Mouse (Mus musculus) forebrain, embryonic 16.5 days (tissue): ENCODE data around the gene Sqstm1. TPM values are rescaled to one million over a fixed set of nuclear protein-coding genes. Genes with fewer than 3 reads are reported as not detected.

ENCODE experiments used
- ATAC-seq: fragments of 200-750 bp; cut with Nextera tagmentation; 2 replicates; pipeline ENCODE4 v1.8.0; 2017; ENCODE audit warnings: mild to moderate bottlenecking, moderate library complexity
- H3K27ac ChIP-seq: fragments of 300-500 bp; sonication (generic); 2 replicates; pipeline ENCODE4 v1.5.1; 2014; ENCODE audit warnings: low read length, control low read depth
- H3K27me3 ChIP-seq: fragments of 300-500 bp; sonication (generic); replicated peaks from 2 replicates; pipeline ENCODE4 v1.6.1; 2014; ENCODE audit warnings: low read length; ENCODE audit not compliant: control insufficient read depth, insufficient read depth
- H3K36me3 ChIP-seq: fragments of 300-500 bp; sonication (generic); 2 replicates; pipeline ENCODE4 v1.6.1; 2014; ENCODE audit not compliant: control insufficient read depth, insufficient read depth
- H3K4me1 ChIP-seq: fragments of 300-500 bp; sonication (generic); replicated peaks from 2 replicates; pipeline ENCODE4 v1.6.1; 2014; ENCODE audit warnings: low read length; ENCODE audit not compliant: control insufficient read depth, insufficient read depth
- H3K4me2 ChIP-seq: fragments of 300-500 bp; sonication (generic); 2 replicates; pipeline ENCODE4 v1.6.1; 2014; ENCODE audit warnings: mild to moderate bottlenecking, low read length, control low read depth
- H3K4me3 ChIP-seq: fragments of 300-500 bp; sonication (generic); replicated peaks from 2 replicates; pipeline ENCODE4 v1.5.1; 2014; ENCODE audit warnings: mild to moderate bottlenecking, low read length, control low read depth
- H3K9ac ChIP-seq: fragments of 300-500 bp; sonication (generic); replicated peaks from 2 replicates; pipeline ENCODE4 v1.6.1; 2014; ENCODE audit warnings: low read depth, low read length, control low read depth
- H3K9me3 ChIP-seq: fragments of 300-500 bp; sonication (generic); 2 replicates; pipeline ENCODE4 v1.6.1; 2016; ENCODE audit warnings: low read length; ENCODE audit not compliant: control insufficient read depth
- WGBS: fragments of 180-500 bp; shearing (Covaris S2); extraction: QIAGEN DNeasy Blood & Tissue Kit; methylation state at CpG from one replicate; pipeline ENCODE4 v1.1.7; 2014; 5-methylcytosine and 5-hydroxymethylcytosine counted together
- polyA plus RNA-seq: library from polyadenylated mRNA; unstranded; fragments of >200 nt; fragmentation: Nextera tagmentation; extraction: Ambion mirVana; gene quantifications from 2 replicates; pipeline ENCODE4 v1.2.1, GENCODE M21; 2015

Gene Sqstm1
- polyA plus RNA-seq, 1 experiment from 2014 or later: 322 TPM

DNA sequence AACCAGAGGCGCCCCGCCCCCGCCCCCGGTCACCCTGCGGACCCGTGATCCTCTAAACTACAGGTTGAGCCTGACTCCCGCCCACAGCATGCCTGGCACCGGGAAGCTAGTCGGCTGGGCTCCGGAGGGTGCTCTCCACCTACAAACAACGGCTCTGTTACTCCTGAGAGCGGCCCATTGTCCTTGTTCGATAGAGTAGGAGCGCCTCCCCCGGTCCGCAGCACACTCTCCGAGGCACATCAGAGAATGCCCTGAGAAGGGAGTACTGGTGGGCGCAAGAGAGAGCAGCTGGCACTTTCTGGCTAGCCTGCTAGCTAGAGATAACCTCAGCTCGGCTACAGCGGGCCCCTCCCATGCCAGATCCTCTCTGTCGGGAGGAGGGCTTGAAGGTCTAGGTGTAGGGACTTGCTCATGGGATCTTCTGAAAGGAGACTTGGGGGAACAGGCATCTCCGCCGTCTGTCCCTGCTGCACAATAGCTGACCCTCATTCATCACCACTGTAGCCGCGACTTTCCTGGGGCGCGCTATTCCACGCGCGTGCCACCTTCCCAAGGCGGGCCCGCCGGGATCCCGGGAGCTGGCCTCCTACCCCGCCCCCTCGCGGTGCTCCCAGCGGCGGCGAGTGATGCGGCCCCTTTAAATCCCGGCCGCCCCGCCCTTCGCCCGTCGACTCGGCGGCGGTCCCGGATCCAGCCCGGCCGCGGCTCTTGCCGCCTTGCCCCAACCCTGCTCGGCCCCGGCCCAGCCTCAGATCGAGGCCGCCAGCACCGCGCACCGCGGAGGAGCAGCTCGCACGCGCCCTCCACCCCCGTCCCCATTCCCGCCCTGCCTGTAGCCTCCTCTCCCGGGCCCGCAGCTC, 14.3 kb upstream of the Sqstm1 start:
- no peaks in the 10 kb centered on the region for H3K9me3 ChIP-seq
- peak overlapping the region; percentile 99 for H3K9ac ChIP-seq
- WGBS: under 1% methylated on average over 64 of the region's 70 CpGs
- H3K4me2 ChIP-seq: peak overlapping the region; percentile 93
- peaks cover 36% of the 10 kb centered on the region for H3K4me1 ChIP-seq
- peak overlapping the region; percentile 89 for H3K4me3 ChIP-seq
- no peaks in the 10 kb centered on the region for H3K27me3 ChIP-seq
- peak; percentile 85 for ATAC-seq
- H3K36me3 ChIP-seq: no peaks in the 10 kb centered on the region
- peak overlapping the region; percentile 93 for H3K27ac ChIP-seq

GRCm38 (mm10) chr11:50223783-50224662, 13.4 kb upstream of the Sqstm1 start:
- WGBS: 4% methylated on average over 17 of the region's 17 CpGs
- Histone ChIP-seq H3K4me2 (peak overlapping the region; percentile 93), H3K27me3 (no peaks in the 10 kb centered on the region), H3K4me1 (peaks cover 36% of the 10 kb centered on the region), H3K36me3 (no peaks in the 10 kb centered on the region), H3K27ac (peak overlapping the region; percentile 93), H3K4me3 (peak overlapping the region; percentile 89), H3K9ac (peak overlapping the region; percentile 99), H3K9me3 (no peaks in the 10 kb centered on the region)
- peak; percentile 5; the same call in 1 of the 2 replicates for ATAC-seq

GRCm38 (mm10) chr11:50222559-50223276, 12.1 kb upstream of the Sqstm1 start:
- H3K27ac ChIP-seq: no peak overlapping the region
- H3K4me2 ChIP-seq: peak overlapping the region; percentile 93
- H3K9ac ChIP-seq: 0 out of 2 replicates have a peak overlapping the region, but pooled peaks have one; percentile 12
- ATAC-seq: no peak
- H3K4me1 ChIP-seq: peaks cover 34% of the 10 kb centered on the region
- H3K27me3 ChIP-seq: no peaks in the 10 kb centered on the region
- H3K4me3 ChIP-seq: no peak overlapping the region
- H3K9me3 ChIP-seq: no peaks in the 10 kb centered on the region
- H3K36me3 ChIP-seq: no peaks in the 10 kb centered on the region
- 38% methylated on average over 7 of the region's 7 CpGs for WGBS

- no peaks in the 10 kb centered on the region for H3K9me3 ChIP-seq
- WGBS: 36% methylated on average over 2 of the region's 2 CpGs
- ATAC-seq: no peak
Observed at GRCm38 (mm10) chr11:50219833-50220232, 9.2 kb upstream of the Sqstm1 start.

GRCm38 (mm10) chr11:50217811-50218210, 7.2 kb upstream of the Sqstm1 start:
- no peak overlapping the region for H3K4me2 ChIP-seq
- no peak overlapping the region for H3K4me3 ChIP-seq
- 69% methylated on average over 4 of the region's 4 CpGs for WGBS
- no peak overlapping the region for H3K9ac ChIP-seq
- H3K27me3 ChIP-seq: no peaks in the 10 kb centered on the region
- H3K27ac ChIP-seq: no peak overlapping the region
- peaks cover 4% of the 10 kb centered on the region for H3K4me1 ChIP-seq
- H3K9me3 ChIP-seq: no peaks in the 10 kb centered on the region
- ATAC-seq: no peak
- no peaks in the 10 kb centered on the region for H3K36me3 ChIP-seq

More at GRCm38 (mm10) chr11:50219833-50220232, 9.2 kb upstream of the Sqstm1 start:
- Histone ChIP-seq H3K27ac (no peak overlapping the region), H3K4me3 (no peak overlapping the region), H3K27me3 (no peaks in the 10 kb centered on the region), H3K9ac (no peak overlapping the region), H3K4me2 (no peak overlapping the region), H3K36me3 (no peaks in the 10 kb centered on the region), H3K4me1 (peaks cover 16% of the 10 kb centered on the region)

- no peaks in the 10 kb centered on the region for H3K36me3 ChIP-seq
- H3K9me3 ChIP-seq: no peaks in the 10 kb centered on the region
- no peaks in the 10 kb centered on the region for H3K27me3 ChIP-seq
- 78% methylated on average over 4 of the region's 4 CpGs for WGBS
- H3K27ac ChIP-seq: no peak overlapping the region
- H3K9ac ChIP-seq: no peak overlapping the region
- ATAC-seq: no peak
- no peak overlapping the region for H3K4me3 ChIP-seq
- H3K4me1 ChIP-seq: peaks cover 2% of the 10 kb centered on the region; the same call in 1 of the 2 replicates
- H3K4me2 ChIP-seq: no peak overlapping the region
Observed at GRCm38 (mm10) chr11:50216724-50217366, 6.2 kb upstream of the Sqstm1 start.

GRCm38 (mm10) chr11:50215633-50216032, 5.0 kb upstream of the Sqstm1 start:
- 25% methylated on average over 9 of the region's 9 CpGs for WGBS
- H3K4me3 ChIP-seq: no peak overlapping the region
- no peaks in the 10 kb centered on the region for H3K27me3 ChIP-seq
- no peak overlapping the region for H3K27ac ChIP-seq
- no peaks in the 10 kb centered on the region for H3K9me3 ChIP-seq
- no peak overlapping the region for H3K4me2 ChIP-seq
- no peak overlapping the region for H3K9ac ChIP-seq
- ATAC-seq: no peak
- H3K4me1 ChIP-seq: peaks cover 11% of the 10 kb centered on the region
- H3K36me3 ChIP-seq: no peaks in the 10 kb centered on the region

DNA sequence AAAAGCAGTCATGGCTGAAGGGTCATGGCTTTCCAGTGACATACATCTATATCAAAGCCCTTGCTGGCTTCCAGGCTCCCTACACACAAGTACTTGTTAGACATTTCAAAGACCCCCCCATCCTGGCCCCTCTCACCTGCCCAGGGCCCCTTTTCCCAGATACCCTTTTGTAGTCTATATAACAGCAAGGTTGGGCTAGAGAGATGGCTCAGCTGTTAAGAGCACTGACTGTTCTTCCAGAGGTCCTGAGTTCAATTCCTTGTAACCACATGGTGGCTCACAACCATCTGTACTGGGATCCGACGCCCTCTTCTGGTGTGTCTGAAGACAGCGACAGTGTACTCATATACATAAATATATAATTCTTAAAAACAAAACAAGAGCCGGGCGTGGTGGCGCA, 4.0 kb upstream of the Sqstm1 start:
- Histone ChIP-seq H3K9me3 (no peaks in the 10 kb centered on the region), H3K36me3 (no peaks in the 10 kb centered on the region), H3K27ac (no peak overlapping the region), H3K9ac (no peak overlapping the region), H3K27me3 (no peaks in the 10 kb centered on the region), H3K4me2 (no peak overlapping the region), H3K4me1 (peaks cover 12% of the 10 kb centered on the region), H3K4me3 (no peak overlapping the region)
- ATAC-seq: no peak
- 91% methylated on average over 6 of the region's 6 CpGs for WGBS
